Mouse (Mus musculus): ENCODE measurements around the gene Dnase2a.

The Dnase2a gene

GRCm38 (mm10) chr8:84970135-84970790 is 61.9 kb downstream of the Dnase2a start:
- no peak for DNase-seq (ENCODE audit: low read depth)

DNA sequence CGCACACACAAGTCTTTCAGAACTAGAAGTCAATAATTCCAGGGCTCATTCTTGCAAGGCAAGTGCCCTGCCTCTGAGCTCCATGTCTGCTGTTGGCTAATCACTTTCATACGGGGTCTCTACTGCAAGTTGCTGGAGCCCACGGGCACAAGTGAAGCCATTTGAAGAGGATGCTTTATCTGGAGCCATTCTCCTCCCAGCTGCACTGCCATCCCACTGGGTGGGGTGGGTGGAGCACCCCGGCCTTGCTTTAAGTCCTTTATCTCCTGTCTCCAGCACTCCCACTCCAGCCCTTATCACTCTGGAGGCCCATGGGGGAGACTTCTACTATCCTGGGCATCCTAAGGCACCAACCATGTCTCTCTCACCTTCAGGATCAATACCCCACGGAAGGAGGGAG is 62.6 kb downstream of the Dnase2a start:
- DNase-seq (ENCODE audit: low read depth), result no peak
